Mouse (Mus musculus) heart, embryonic 15.5 days (tissue): ENCODE data around the gene Pou5f1. TPM values are rescaled to one million over a fixed set of nuclear protein-coding genes. Genes with fewer than 3 reads are reported as not detected.

Experiments used
- ATAC-seq: fragments of 200-750 bp; cut with Nextera tagmentation; replicated peaks from 2 replicates; pipeline ENCODE4 v1.8.0; 2017; ENCODE audit warnings: low read depth, moderate TSS enrichment; ENCODE audit not compliant: insufficient number of reproducible peaks, insufficient read depth, low FRiP score
- H3K27ac ChIP-seq: fragments of 300-500 bp; sonication (generic); 2 replicates; pipeline ENCODE4 v1.5.1; 2015; ENCODE audit warnings: mild to moderate bottlenecking, inconsistent platforms
- H3K27me3 ChIP-seq: fragments of 300-500 bp; sonication (generic); 2 replicates; pipeline ENCODE4 v1.6.1; 2015; ENCODE audit warnings: inconsistent platforms
- H3K36me3 ChIP-seq: fragments of 300-500 bp; sonication (generic); 2 replicates; pipeline ENCODE4 v1.6.1; 2015; ENCODE audit warnings: mild to moderate bottlenecking, inconsistent platforms
- H3K4me1 ChIP-seq: fragments of 300-500 bp; sonication (generic); replicated peaks from 2 replicates; pipeline ENCODE4 v1.6.1; 2015; ENCODE audit warnings: inconsistent platforms
- H3K4me2 ChIP-seq: fragments of 300-500 bp; sonication (generic); 2 replicates; pipeline ENCODE4 v1.6.1; 2015; ENCODE audit warnings: inconsistent platforms, mild to moderate bottlenecking, moderate library complexity
- H3K4me3 ChIP-seq: fragments of 300-500 bp; sonication (generic); 2 replicates; pipeline ENCODE4 v1.5.1; 2015; ENCODE audit warnings: mild to moderate bottlenecking, inconsistent platforms
- H3K9ac ChIP-seq: fragments of 300-500 bp; sonication (generic); 2 replicates; pipeline ENCODE4 v1.6.1; 2015; ENCODE audit warnings: mild to moderate bottlenecking, inconsistent platforms
- H3K9me3 ChIP-seq: fragments of 300-500 bp; sonication (generic); replicated peaks from 2 replicates; pipeline ENCODE4 v1.6.1; 2016; ENCODE audit warnings: inconsistent platforms
- WGBS: fragments of 180-500 bp; shearing (Covaris S2); methylation state at CpG from one replicate; pipeline ENCODE4 v1.1.7; 2015; ENCODE audit warnings: mixed read lengths; 5-methylcytosine and 5-hydroxymethylcytosine counted together
- polyA plus RNA-seq: library from polyadenylated mRNA; unstranded; fragments of >200 nt; fragmentation: Nextera tagmentation; extraction: Ambion mirVana; gene quantifications from 2 replicates; pipeline ENCODE4 v1.2.1, GENCODE M21; 2015

Pou5f1 gene
- polyA plus RNA-seq, 1 experiment from 2014 or later, result not detected

GRCm38 (mm10) chr17:35539540-35539939 is 33.7 kb downstream of the Pou5f1 start:
- no peak overlapping the region for H3K9ac ChIP-seq
- ATAC-seq, result no peak
- H3K4me2 ChIP-seq, result no peak overlapping the region
- H3K4me3 ChIP-seq, result no peak overlapping the region
- no peak overlapping the region for H3K27ac ChIP-seq
- H3K27me3 ChIP-seq, result 0 out of 2 replicates have a peak, but pooled peaks cover 3% of the 10 kb centered on the region
- no peaks in the 10 kb centered on the region for H3K9me3 ChIP-seq
- 51% methylated on average over 10 of the region's 10 CpGs for WGBS
- H3K4me1 ChIP-seq, result peaks cover 14% of the 10 kb centered on the region
- H3K36me3 ChIP-seq, result no peaks in the 10 kb centered on the region

- 72% methylated on average over 15 of the region's 15 CpGs for WGBS
- Histone ChIP-seq H3K4me3 (0 out of 2 replicates have a peak overlapping the region, but pooled peaks have one; percentile 3), H3K4me1 (peaks cover 14% of the 10 kb centered on the region), H3K27me3 (0 out of 2 replicates have a peak, but pooled peaks cover 3% of the 10 kb centered on the region), H3K27ac (peak overlapping the region; percentile 33; the same call in 1 of the 2 replicates), H3K4me2 (peak overlapping the region; percentile 38), H3K9ac (no peak overlapping the region), H3K9me3 (no peaks in the 10 kb centered on the region), H3K36me3 (no peaks in the 10 kb centered on the region)
- ATAC-seq, result no peak
These were observed 37.1 kb downstream of the Pou5f1 start for GRCm38 (mm10) chr17:35542761-35543411.

GRCm38 (mm10) chr17:35543412-35543861 is 37.6 kb downstream of the Pou5f1 start:
- no peak for ATAC-seq
- Histone ChIP-seq H3K4me1 (peaks cover 17% of the 10 kb centered on the region), H3K27me3 (no peaks in the 10 kb centered on the region), H3K9ac (peak overlapping the region; percentile 3; the same call in 1 of the 2 replicates), H3K9me3 (no peaks in the 10 kb centered on the region), H3K4me2 (peak overlapping the region; percentile 38), H3K27ac (peak overlapping the region; percentile 33; the same call in 1 of the 2 replicates), H3K4me3 (0 out of 2 replicates have a peak overlapping the region, but pooled peaks have one; percentile 3), H3K36me3 (no peaks in the 10 kb centered on the region)
- 41% methylated on average over 14 of the region's 14 CpGs for WGBS

GRCm38 (mm10) chr17:35544001-35544400 is 38.2 kb downstream of the Pou5f1 start:
- Histone ChIP-seq H3K27me3 (no peaks in the 10 kb centered on the region), H3K9me3 (no peaks in the 10 kb centered on the region), H3K36me3 (no peaks in the 10 kb centered on the region), H3K9ac (no peak overlapping the region; the same call in 1 of the 2 replicates), H3K27ac (0 out of 2 replicates have a peak overlapping the region, but pooled peaks have one; percentile 33), H3K4me1 (peaks cover 23% of the 10 kb centered on the region), H3K4me3 (no peak overlapping the region), H3K4me2 (0 out of 2 replicates have a peak overlapping the region, but pooled peaks have one; percentile 38)
- no peak for ATAC-seq
- 69% methylated on average over 6 of the region's 6 CpGs for WGBS

- H3K9me3 ChIP-seq, result no peaks in the 10 kb centered on the region
- ATAC-seq, result no peak
- 37% methylated on average over 6 of the region's 6 CpGs for WGBS
These were observed 38.9 kb downstream of the Pou5f1 start for GRCm38 (mm10) chr17:35544680-35545079.

GRCm38 (mm10) chr17:35547465-35547864 is 41.6 kb downstream of the Pou5f1 start:
- WGBS, result 89% methylated on average over 2 of the region's 2 CpGs
- peaks cover 47% of the 10 kb centered on the region for H3K4me1 ChIP-seq
- ATAC-seq, result no peak

More at GRCm38 (mm10) chr17:35544680-35545079, 38.9 kb downstream of the Pou5f1 start:
- Histone ChIP-seq H3K36me3 (no peaks in the 10 kb centered on the region), H3K4me1 (peaks cover 24% of the 10 kb centered on the region), H3K4me2 (no peak overlapping the region), H3K9ac (no peak overlapping the region), H3K4me3 (no peak overlapping the region), H3K27me3 (no peaks in the 10 kb centered on the region), H3K27ac (no peak overlapping the region)

GRCm38 (mm10) chr17:35548636-35549035 is 42.8 kb downstream of the Pou5f1 start:
- no peaks in the 10 kb centered on the region for H3K9me3 ChIP-seq
- 24% methylated on average over 5 of the region's 5 CpGs for whole genome bisulfite sequencing
- no peak overlapping the region for H3K4me2 ChIP-seq
- H3K9ac ChIP-seq, result no peak overlapping the region
- no peaks in the 10 kb centered on the region for H3K27me3 ChIP-seq
- no peaks in the 10 kb centered on the region for H3K36me3 ChIP-seq
- H3K4me1 ChIP-seq, result peaks cover 43% of the 10 kb centered on the region
- H3K27ac ChIP-seq, result peak overlapping the region; percentile 99
- ATAC-seq, result no peak
- H3K4me3 ChIP-seq, result no peak overlapping the region

More at GRCm38 (mm10) chr17:35547465-35547864, 41.6 kb downstream of the Pou5f1 start:
- Histone ChIP-seq H3K27me3 (no peaks in the 10 kb centered on the region), H3K27ac (no peak overlapping the region), H3K4me3 (no peak overlapping the region), H3K9ac (no peak overlapping the region), H3K36me3 (no peaks in the 10 kb centered on the region), H3K4me2 (no peak overlapping the region), H3K9me3 (no peaks in the 10 kb centered on the region)

GRCm38 (mm10) chr17:35549437-35550142 is 43.8 kb downstream of the Pou5f1 start:
- Histone ChIP-seq H3K4me2 (peak overlapping the region; percentile 59), H3K27me3 (no peaks in the 10 kb centered on the region), H3K4me1 (peaks cover 37% of the 10 kb centered on the region), H3K4me3 (peak overlapping the region; percentile 31), H3K27ac (peak overlapping the region; percentile 99), H3K36me3 (no peaks in the 10 kb centered on the region), H3K9ac (peak overlapping the region; percentile 50), H3K9me3 (no peaks in the 10 kb centered on the region)
- peak; percentile 91 for ATAC-seq
- WGBS, result 19% methylated on average over 15 of the region's 15 CpGs

- Histone ChIP-seq H3K27ac (peak overlapping the region; percentile 99), H3K36me3 (no peaks in the 10 kb centered on the region), H3K4me3 (peak overlapping the region; percentile 31), H3K4me1 (peaks cover 37% of the 10 kb centered on the region), H3K9ac (peak overlapping the region; percentile 50), H3K4me2 (peak overlapping the region; percentile 59), H3K27me3 (no peaks in the 10 kb centered on the region), H3K9me3 (no peaks in the 10 kb centered on the region)
- ATAC-seq, result no peak
- WGBS, result 93% methylated on average over 4 of the region's 4 CpGs
These were observed 44.3 kb downstream of the Pou5f1 start for GRCm38 (mm10) chr17:35550143-35550494.

GRCm38 (mm10) chr17:35550871-35551270 is 45.1 kb downstream of the Pou5f1 start:
- Histone ChIP-seq H3K4me3 (no peak overlapping the region), H3K9ac (no peak overlapping the region), H3K27me3 (no peaks in the 10 kb centered on the region)

GRCm38 (mm10) chr17:35551881-35552414 is 46.1 kb downstream of the Pou5f1 start, which contains the start of gene Cdsn:
Gene Cdsn, plus strand, starts transcription at chr17:35552128.
- no peak for ATAC-seq
- H3K4me1 ChIP-seq, result peaks cover 41% of the 10 kb centered on the region
- no peaks in the 10 kb centered on the region for H3K27me3 ChIP-seq
- no peak within 1 kb of the TSS for H3K4me2 ChIP-seq
- H3K27ac ChIP-seq, result peak within 1 kb of the TSS; percentile 99
- no peaks in the 10 kb centered on the region for H3K9me3 ChIP-seq
- H3K9ac ChIP-seq, result no peak within 1 kb of the TSS
- 76% methylated on average over 10 of the region's 10 CpGs for WGBS
- H3K36me3 ChIP-seq, result no peaks in the 10 kb centered on the region
- no peak within 1 kb of the TSS for H3K4me3 ChIP-seq

More at GRCm38 (mm10) chr17:35550871-35551270, 45.1 kb downstream of the Pou5f1 start:
- peak overlapping the region; percentile 99 for H3K27ac ChIP-seq
- H3K36me3 ChIP-seq, result no peaks in the 10 kb centered on the region
- WGBS, result 51% methylated on average over 8 of the region's 8 CpGs
- no peak for ATAC-seq
- H3K4me2 ChIP-seq, result no peak overlapping the region
- H3K4me1 ChIP-seq, result peaks cover 38% of the 10 kb centered on the region
- H3K9me3 ChIP-seq, result no peaks in the 10 kb centered on the region
